Mouse (Mus musculus) ES-E14 (cell line): ENCODE measurements around the gene Cfl1.
A peak's percentile ranks its signal among the peaks of the same experiment; 100 is the strongest.

Experiments
- CHD2 ChIP-seq: IDR thresholded peaks from 2 replicates; pipeline ENCODE4 v1.6.1; 2014; ENCODE audit warnings: mild to moderate bottlenecking, low read depth, low read length, inconsistent platforms
- HCFC1 ChIP-seq: IDR thresholded peaks from 2 replicates; pipeline ENCODE4 v1.6.1; 2012; ENCODE audit warnings: low read length, inconsistent platforms, borderline replicate concordance; ENCODE audit not compliant: insufficient read depth
- MAFK ChIP-seq: IDR thresholded peaks from 2 replicates; pipeline ENCODE4 v1.6.1; 2014; ENCODE audit warnings: mild to moderate bottlenecking, low read depth, low read length, inconsistent platforms; ENCODE audit not compliant: insufficient read depth
- ZNF384 ChIP-seq: IDR thresholded peaks from 2 replicates; pipeline ENCODE4 v1.6.1; 2012; ENCODE audit warnings: low read depth, low read length, inconsistent platforms

DNA sequence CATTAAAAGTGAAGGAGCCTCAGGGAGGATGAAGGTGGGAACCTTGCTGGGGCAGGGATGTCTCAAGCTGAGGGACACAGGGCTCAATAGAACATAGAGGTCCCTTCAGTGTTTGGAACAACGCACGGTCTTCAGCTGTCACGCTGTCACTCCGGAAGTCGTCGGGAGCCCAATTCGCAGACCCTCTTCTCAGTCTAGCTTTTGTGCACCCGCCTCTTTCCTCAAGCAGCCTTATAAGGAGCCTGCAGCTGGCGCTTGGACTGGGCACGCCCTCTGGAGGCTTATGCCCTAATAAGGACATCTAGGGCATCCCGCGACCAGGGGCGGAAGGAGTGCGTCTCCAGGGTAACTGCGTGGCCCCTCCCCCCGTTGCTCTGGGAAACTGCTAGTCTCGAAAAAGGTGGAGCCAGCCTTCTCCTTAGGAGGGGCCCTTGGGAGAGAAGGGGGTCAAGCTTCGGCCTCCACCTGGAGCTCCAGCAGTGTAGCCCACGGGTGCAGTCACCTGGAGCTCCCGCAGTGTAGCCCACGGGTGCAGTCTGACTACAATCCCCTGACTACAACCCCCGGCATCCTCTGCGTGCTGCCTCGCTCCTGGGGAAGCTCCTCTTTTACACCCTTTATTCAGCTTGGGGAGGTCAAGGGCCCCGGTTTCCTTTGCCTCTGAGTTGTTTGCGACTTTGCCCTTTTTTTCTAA, 1.2 kb upstream of the Cfl1 start:
- peak; percentile 79 for TF ChIP-seq HCFC1
- no peak for TF ChIP-seq ZNF384
- TF ChIP-seq CHD2: no peak
- no peak; the same call in 1 of the 2 replicates for TF ChIP-seq MAFK
